Mouse (Mus musculus) ovary, postnatal 14 days (tissue): ENCODE results near the gene Minos1.

Experiments used
- DNase-seq: peaks from one replicate; pipeline ENCODE4 v3.0.0; 2022; ENCODE audit warnings: low spot score

Minos1 gene

GRCm38 (mm10) chr4:139144577-139144976 lies 13.7 kb upstream of the Minos1 start:
- DNase-seq, result no peak

- DNase-seq, result no peak
Measured at GRCm38 (mm10) chr4:139142985-139143384, 12.1 kb upstream of the Minos1 start.

DNA sequence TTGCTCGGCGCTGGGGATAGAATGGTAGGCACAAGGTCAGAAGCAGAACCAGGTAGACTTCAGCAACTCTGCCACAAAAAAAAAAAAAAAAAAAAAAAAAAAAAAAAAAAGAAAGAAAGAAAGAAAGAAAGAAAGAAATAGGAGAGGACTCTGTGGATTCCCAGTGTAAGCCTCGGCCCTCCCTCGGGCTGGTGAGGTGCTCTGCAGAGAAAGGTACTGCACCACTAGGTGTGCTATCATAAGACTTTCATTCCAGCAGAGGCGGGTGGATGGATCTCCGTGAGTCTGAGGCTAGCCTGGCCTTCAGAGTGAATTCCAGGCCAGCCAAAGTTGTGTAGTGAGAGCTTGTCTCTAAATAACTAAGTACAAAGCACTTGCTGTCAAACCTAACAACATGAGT lies 10.9 kb upstream of the Minos1 start:
- DNase-seq, result no peak

DNA sequence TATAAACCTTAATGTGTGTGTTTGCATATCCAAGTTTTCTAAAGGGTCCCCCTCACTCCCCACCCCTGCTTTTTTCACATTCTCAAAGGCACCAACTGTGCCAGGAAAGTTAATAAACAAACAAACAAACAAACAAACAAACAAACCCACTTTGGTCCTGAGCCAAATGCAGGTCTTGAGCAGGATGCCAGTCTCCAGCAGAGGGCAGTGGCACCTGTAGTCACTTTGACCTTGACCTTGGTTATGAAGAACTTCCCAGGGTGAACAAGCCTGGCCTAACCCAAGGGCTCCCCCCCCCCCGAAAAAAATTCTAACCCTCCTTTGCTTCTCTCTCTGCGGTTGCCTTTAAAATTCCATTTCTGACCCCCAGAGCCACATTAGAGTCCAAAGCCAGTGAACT lies 9.4 kb upstream of the Minos1 start:
- no peak for DNase-seq

DNA sequence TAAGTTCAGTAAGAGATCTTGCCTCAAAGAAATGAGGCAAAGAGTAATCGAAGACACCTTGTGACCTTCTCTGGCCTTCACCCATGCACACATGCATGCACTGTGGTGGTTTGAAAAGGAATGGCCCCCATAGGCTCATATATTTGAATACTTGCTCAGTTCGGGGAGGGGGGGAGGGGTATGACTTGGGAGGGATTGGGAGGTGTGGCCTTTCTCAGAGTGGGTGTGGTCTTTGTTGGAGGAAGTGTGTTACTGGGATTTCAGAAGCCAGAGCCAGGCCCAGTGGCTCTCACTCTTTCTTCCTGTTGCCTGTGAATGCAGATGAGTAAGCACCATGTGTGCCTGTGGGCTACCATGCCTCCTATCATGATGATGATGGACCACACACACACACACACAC lies 5.1 kb upstream of the Minos1 start:
- no peak for DNase-seq

DNA sequence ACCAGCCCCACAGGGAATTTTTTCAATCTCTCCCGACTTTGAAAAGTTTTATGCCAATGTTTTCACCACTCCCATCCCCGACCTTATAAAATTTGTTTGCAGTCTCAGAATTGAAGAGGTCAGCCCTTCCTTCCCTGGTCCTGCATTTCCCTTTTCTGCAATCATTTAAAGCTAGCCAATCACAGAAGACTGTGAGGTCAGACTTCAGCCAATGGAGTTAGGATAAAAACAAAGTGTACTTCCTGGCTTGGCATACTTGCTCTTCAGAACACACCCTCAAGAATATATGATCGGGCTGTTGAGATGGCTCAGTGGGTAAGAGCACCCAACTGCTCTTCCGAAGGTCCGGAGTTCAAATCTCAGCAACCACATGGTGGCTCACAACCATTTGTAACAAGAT lies 2.2 kb upstream of the Minos1 start:
- no peak for DNase-seq

- DNase-seq, result no peak
Measured at GRCm38 (mm10) chr4:139131858-139132672, 1.2 kb upstream of the Minos1 start.

DNA sequence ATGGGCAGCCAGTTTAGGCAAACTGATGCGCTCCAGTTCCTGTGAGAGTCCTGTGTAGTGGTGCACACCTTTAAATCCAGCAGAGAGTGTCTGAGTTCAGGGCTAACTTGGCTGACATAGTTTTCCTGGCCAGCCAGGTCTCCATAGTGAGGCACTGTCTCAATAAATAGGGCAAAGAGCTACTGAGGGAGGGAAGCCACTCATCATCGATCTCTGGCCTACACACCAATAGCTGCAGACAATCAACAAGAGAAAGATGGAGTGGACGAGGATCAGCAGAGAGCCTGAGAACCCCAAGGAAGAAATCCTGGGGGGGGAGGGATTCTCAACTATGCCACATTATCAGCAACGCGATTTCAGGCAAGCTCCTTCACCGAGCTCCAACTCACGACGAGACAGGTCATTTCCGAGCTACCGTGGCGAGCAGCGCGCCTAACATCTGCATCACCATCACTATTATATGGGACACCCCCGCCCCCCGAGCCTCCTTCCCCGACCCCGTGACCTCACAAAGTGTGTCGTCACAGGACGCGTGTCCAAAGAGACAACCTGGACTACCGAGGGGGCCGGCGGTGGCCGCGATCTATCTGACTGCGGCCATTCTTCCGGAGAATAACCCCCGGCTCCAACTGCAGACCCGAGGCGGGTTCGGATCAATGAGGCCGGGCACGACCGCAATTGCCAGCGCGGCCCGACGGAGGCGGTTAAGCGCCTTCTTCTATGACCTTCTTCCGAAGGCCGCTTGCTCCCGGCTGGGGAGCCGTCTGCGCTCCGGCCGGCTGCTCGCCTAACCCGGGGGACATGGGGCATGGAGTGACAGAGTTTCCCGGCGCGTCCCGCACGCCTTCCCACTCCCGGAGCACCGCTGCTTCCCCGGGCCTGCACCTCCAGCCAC lies 860 bp downstream of the Minos1 start:
- DNase-seq, result no peak

- no peak for DNase-seq
Measured at GRCm38 (mm10) chr4:139126475-139126874, 4.4 kb downstream of the Minos1 start.

DNA sequence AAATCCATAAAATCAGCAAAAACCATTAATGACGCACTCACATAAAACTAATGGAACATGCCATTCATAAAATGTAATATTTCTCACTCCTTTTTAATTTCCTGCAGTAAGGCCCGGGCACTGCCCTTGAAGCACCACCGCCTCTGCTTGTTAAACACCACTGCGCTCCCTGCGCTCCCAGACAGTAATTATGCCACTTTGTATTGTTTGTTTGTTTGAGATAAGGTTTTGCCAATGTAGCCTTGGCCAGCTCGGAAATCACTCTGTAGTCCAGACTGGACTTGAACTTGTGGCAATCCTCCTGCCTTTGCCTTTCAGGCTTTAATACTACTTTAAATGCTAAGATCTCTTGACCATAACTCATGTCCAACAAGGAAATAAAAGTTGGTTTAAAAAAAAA lies 6.0 kb downstream of the Minos1 start:
- DNase-seq, result no peak

- DNase-seq, result no peak
Measured at GRCm38 (mm10) chr4:139122557-139122956, 8.4 kb downstream of the Minos1 start.

DNA sequence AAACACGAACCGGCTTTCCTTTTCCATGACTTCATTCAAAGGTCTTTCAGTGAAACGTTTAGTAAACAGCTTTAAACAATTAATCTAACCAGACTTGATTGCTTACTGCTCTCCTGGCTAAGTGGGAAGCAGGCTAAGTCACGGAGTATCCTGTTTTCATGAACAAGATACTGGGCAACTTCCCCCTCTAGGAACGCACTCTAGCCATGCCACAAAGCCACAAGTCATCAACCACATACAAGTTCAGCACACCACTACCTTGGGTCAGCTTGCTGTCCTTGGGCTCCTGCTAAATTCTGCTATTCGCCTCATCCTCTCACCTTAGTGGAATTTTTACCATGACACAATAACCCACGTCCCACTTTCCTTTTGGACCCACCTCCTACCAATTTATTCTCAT lies 9.9 kb downstream of the Minos1 start:
- no peak for DNase-seq

- no peak for DNase-seq
Measured at GRCm38 (mm10) chr4:139120281-139120814, 10.6 kb downstream of the Minos1 start.

DNA sequence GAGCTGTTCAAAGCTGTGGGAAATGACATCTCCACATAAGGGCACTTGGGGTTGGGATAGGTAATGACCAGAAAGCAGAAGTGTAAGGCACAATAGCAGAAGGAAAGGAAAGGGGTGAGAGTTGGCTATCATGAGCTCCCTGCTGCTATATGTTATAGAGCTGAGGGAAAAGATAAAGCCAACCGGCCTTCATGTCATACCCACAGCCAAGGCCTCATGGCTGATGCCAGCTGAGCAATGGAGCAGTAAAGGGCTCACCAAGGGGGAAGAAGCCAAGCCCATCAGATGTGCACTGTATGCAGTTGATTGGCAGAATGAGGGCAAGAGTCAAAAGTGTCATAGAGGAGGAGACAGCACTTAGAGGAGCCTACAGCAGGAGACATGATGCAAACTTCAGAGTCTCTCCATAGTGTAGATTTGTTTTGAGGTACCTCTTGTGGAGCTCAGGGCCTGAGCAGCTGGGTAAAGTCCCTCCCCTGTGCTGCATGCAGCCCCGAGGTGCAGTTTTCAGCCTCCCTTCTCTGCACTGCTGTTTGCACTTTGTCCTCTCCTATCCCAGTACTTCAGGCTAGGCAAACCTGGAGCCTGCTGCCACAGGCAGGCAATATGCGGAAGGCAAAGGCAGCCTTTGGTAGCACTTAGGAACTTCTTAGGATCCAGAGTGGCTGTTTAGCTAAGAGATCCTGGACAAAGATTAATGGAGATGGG lies 14.4 kb downstream of the Minos1 start:
- DNase-seq, result no peak

GRCm38 (mm10) chr4:139115721-139116120 lies 15.2 kb downstream of the Minos1 start:
- no peak for DNase-seq

GRCm38 (mm10) chr4:139112482-139112881 lies 18.4 kb downstream of the Minos1 start:
- no peak for DNase-seq

DNA sequence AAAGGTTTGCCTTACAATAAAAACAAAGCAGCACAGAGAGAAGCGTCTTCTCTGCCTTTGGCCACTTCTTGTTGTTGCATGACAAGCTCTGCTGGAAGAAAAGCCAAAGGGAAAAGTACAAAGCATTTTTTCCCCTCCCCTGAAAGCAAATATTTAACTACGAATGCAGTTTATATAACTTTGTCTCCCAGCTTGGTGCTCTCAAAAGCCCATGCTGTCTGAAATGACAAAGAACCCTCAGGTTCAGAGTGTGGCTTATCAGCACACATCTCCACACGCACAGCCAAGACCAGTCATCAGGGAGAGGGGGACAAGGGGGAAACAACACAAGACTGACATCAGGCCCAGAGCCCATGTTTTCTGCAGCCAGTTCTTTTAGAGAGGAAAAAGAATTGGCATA lies 19.5 kb downstream of the Minos1 start:
- no peak for DNase-seq

DNA sequence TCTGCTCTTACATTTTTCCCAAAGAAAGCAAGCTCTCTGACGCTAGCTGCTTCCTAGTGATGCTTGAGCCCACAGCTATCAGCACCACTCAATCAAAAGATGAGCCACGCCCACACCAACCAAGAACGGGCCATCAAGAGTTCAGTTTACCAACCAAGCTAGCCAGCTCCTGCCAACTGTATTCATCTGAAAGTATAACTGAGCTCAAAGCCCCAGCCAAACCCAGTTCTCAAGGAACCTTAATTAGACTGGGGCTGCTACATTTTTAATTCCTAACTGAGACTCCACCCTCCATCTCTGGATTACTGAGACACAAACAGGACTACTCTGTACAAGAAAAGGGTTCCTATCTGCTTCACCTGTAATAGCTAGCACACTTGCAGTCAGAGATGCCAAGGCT lies 20.1 kb downstream of the Minos1 start:
- no peak for DNase-seq

GRCm38 (mm10) chr4:139105453-139105852 lies 25.5 kb downstream of the Minos1 start:
- no peak for DNase-seq

DNA sequence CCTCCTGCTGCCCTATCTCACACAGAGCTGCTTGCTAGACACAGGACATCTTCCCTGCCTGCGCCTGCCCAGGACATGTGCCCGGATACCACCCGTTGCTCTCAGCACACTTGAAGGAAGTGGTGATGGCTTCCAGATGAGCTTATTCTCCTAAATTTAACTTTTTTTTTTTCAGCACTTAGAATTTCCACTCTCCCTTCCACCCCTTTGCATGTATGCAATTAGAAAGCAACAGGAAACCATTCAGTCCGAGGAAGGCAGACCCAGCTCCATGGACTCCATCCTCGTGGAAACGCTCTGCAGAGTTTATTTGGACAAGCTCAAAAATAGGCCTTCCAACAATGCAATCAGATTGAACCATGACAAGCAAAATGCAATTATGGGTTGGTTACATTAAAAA lies 29.4 kb downstream of the Minos1 start:
- DNase-seq, result no peak

DNA sequence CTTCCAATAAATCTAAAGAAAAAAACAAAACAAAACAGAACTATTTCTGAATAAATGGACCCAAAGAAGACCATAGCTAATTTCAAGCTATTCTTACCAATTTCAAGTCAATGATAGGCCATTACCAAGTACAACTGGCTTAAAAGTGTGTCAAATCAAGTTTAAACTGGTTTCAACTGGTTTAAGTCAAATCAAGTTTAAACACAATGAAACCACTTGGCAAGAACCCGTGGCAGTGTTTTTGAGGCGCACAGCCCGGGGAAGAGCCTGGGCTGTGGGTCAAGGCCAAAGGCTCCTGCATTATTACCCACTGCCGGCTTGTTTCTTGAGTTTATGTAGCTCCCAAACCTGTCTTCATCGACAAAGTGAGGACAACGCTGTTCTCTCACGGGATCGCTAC lies 30.6 kb downstream of the Minos1 start:
- DNase-seq, result no peak

GRCm38 (mm10) chr4:139096201-139096600 lies 34.7 kb downstream of the Minos1 start:
- no peak for DNase-seq
